Mouse (Mus musculus): ENCODE results near the gene Sparcl1. TPM values are rescaled to one million over a fixed set of nuclear protein-coding genes. Genes with fewer than 3 reads are reported as not detected.

The Sparcl1 gene
- total RNA-seq, 2 experiments from 2014 or later, result 35.4 to 50.2 TPM

DNA sequence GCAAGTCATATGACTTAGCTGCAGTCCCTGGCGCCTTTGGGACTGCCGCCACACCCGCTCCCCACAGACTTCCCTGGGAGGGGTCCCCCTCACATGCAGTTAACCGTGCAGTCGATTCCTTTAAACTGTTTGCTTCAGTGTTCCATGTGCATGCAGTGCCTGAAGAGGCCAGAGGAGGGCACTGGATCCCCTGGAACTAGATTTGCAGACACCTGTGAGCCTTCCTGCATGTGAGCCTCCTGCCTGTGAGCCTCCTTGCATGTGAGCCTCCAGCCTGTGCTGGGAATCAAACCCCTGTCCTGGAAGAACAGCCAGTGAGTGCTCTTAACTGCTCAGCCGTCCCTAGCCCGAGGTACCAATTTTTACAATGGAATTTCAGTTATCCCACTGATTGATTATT, 44.8 kb downstream of the Sparcl1 start:
- no peak for DNase-seq (ENCODE audit: low spot score in 2 of 2)

DNA sequence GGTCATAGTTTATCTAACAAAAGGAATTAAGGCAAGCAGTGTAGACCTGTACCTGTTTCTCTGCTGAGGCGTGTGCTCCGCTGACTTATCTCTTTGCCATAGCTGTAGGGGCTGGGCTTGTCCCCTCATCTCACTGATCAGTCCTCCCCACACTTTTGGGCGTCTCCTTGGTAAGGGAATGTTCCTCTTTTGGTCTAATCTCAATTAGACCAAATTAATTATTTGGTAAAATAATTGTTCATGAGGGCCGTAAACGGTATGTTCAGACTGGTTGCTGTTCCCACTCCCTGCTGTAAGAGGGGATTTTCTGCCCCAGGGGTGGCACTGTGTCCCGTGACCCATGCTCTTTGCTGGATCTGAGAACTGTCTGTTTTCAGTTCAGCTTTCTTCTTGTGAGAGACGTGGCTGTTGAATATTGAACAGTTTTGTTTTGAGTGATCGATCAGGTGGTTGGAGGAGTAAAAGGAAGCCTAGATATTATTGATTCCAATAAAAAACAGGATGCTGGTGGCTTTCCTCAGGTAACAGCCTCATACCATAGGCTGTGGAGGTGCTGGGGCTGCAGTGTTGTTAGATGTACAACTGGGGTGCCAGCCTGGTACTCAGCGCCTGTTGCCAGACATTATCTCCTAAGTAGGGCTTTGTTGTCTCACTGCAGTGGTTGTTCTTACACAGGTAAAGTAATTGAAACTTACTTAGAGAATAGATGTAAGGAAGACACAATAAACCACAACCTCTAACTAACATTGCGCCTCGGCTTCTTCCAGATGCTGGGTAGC, 50.6 kb downstream of the Sparcl1 start:
- no peak for DNase-seq (ENCODE audit: low spot score in 2 of 2)

DNA sequence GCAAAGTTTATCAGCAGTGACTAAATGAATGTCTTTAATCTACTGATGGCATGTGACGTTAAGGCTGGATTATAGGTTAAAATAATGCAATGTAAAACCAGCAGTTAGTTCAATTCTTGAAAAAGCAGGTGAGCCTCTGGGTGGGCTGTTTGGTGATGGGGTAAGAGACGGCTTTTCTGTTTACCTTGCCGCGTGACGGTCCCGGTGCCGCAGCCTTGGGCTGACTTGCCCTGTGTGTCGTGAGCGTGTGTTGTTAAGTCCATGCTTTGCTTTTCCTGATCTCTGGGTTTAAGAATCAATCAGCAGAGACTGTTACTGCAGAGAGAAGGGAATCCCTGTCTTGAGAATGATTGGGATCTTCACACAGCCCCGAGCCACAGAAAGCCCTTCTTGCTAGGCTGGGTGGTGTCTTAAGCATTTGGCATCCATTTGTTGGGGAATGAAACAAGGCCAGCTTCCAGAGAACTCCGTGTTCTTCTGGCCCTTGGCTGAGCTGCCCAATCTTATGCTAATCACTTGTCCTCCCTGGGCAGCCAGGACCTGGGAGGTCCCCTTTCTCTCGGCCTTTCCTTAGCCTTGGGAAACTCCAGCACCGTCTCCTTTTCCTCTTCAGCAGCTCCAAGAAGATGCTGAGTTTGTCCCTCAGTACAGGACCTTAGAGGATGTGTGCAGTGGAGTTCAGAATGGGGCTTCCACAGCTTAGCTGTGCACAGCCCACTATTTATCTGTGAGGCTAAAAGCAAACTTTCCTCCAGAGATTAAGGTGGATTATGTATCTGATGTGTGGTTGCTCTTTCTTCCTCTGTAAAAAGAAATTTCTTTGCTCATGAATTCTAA, 51.4 kb downstream of the Sparcl1 start:
- DNase-seq (ENCODE audit: low spot score in 2 of 2), result no peak

DNA sequence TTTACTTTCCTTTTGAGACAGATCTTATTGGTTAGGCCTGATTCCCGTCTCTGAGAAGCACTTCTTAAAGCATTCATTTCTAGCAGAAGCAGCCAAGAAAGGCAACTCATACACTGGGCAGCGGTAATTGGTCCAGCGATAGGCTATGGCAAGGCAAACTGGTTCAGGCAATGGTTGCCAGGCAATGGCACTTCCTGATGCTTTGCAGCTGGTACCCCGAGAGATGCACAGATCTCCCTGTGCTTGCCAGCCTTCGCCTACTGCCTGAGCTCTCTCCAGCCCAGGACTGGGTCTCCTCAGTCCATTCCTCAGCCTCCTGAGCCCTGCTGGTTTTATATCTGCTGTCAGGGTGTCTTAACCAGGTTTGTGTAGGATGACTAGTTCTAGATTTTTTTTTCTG, 53.1 kb downstream of the Sparcl1 start:
- no peak for DNase-seq (ENCODE audit: low spot score in 2 of 2)

DNA sequence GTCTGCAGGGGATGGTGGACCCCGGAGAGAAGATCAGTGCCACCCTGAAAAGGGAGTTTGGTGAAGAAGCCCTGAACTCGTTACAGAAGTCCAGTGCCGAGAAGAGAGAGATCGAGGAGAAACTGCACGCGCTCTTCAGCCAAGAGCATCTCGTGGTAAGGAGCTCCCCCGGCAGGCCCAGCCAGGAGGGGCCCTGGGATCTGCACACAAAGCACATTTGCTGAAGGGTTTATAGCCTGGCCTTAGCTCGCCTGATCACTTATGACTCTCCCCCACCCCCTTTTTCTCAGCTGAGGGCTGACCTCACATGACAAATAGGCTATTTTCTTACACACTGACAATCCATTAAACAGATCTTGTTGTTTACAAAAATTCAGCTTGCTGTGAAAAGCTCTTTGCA, 53.9 kb downstream of the Sparcl1 start:
- no peak for DNase-seq (ENCODE audit: low spot score in 2 of 2)

DNA sequence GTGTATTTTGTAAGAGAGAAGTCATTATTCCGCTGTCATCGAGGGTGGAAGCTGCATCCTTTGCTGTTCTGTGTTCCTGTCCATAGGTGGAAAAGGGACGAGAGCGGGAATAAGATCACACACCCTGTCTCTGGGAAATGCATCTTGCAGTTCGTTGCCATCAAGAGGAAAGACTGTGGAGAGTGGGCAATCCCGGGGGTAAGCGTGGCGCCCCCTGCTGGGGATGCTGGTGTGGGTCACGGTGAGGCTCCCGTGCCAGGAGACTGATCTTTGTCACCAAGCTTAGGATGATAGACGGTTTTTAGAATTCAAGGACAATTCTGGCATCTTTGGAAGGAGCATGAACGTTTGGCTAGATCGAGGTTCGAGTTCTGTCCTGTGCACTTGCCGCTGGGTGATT, 55.5 kb downstream of the Sparcl1 start:
- peak; percentile 53 to 64 for DNase-seq (ENCODE audit: low spot score in 2 of 2)

DNA sequence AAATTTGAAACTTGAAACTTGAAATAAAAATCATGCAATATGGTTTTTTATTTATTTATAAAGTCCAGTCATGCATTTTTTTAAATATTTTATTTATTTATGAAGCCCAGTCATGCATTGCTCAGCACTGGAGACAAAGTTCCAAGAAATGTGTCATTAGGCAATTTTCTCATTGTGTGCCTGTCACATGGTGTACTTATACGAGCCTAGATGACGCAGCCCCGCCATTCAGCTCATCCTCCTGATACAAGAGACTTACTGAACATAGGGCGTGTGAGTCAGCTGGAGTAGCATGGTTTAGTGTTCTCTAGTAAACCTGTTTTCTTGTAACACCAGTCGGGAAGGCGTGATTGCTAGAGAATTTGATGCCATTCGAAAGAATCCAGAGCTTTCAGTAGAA, 57.2 kb downstream of the Sparcl1 start:
- no peak for DNase-seq (ENCODE audit: low spot score in 2 of 2)

DNA sequence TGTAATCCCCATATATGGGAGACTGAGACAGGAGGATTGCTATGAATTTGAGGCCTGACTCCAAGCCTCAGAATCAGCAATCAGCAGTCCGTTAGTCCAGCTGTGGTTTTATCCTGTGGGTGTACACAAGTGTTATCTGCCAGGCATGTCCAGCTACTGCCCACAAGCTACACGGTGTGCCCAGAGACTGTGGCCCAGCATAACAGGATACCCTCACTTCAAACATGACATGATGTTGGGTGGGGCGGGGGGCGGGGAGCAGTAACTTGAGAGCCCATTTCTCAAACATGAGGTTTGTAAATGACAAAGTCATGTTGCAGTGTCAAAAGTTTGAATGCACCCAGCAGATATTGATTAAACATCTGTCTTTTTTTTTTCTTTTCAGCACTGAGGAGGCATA, 57.7 kb downstream of the Sparcl1 start:
- no peak for DNase-seq (ENCODE audit: low spot score in 2 of 2)

DNA sequence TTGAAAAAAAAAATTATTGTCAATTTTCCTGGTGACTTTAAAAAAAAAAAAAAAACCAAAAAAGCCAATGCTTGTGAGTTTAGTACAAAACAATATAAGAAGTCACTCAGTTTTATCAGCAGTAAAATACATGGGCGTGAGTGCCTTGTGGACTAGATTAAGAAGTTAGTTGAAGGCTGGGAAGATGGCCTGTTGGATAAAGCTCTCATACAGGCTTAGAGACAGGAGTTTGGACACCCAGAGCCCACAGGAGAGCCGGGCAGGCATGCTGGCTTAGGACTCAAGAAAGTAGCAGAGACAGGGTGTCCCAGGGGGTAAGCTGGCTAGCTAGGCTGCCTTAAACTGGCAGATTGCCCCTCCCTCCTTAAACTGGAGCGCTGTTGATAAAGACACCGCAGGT, 58.6 kb downstream of the Sparcl1 start:
- DNase-seq (ENCODE audit: low spot score in 2 of 2), result no peak

DNA sequence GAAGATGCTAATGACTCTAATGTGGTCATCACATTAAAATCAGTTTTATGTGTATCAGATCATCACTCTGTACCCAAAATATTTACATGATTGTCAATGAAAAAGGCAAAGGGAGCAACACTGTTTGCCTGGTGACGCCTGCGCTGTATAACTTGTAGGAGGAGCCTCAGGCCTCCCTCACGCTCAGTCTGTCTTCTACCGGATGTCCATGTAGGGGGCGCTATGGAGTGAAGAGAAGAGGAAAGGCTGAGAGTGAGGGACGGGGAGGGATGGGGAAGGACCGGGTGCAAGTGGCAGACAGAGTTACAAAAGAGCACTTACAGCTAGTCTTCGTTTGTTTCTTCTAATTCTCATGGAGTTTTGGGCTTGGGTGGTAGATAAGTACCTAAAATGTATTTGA, 60.6 kb downstream of the Sparcl1 start:
- no peak for DNase-seq (ENCODE audit: low spot score in 2 of 2)

DNA sequence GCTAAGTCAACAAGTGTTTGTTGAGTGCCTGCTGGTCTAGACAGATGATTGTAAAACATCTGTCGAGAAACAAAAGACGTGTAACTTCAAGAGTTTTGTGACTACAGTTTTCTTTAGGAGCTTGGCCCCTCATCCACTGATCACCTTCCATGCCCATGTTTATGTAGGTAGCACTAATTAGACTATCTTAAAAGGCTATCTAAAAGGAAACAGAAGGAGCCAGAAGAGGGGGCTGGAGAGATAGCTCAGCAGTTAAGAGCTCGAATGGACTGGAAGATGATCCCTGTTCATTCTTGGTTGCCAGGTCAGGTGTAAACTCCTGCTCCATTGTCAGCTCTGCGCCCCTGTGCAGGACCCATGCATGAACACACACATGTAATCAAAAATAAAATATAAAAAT, 65.4 kb downstream of the Sparcl1 start:
- no peak for DNase-seq (ENCODE audit: low spot score in 2 of 2)

DNA sequence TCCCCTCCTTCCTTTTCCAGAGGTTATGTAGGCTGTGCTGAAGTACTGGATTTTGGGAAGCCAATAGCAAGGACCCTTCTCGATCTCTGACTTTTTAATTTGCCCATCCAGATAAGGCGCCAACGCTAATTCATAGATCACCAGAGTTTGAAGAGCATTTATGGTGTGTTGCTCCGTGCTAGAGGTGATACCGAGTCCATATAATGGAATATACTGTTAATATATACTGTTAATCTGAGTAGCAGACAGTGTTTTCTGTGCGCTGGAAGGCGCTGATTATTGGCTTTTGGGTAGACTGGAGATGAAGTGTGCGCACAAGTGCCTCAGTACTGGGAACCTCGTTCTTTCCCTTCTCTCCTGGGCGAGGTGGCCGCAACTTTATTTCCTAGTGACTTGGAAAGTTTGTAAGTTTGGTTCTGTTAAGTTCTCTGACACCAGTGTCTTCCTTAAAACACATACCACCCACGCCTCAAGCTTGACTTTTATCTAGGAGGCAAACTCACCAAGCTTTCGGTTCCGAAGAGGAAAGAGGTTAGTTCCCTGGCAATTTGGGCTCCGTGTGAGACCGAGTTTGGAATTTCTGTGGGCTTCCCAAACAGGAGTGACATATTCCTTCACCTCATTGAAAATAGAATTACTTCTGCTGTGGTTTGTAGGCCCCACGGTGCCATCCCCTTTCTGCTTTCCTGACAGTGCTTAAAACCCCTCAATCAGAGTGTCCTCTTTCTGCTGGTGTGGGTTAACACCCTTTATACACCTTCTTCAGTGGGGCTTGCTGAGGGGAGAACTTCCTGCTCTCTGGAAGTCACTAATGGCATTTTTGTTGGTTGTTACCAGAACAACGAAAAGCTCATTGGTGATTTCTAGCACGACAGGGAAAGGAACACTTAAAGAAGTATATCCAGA, 66.1 kb downstream of the Sparcl1 start:
- peak in 1 of 2 experiments; percentile 25 for DNase-seq (ENCODE audit: low spot score in 2 of 2)

DNA sequence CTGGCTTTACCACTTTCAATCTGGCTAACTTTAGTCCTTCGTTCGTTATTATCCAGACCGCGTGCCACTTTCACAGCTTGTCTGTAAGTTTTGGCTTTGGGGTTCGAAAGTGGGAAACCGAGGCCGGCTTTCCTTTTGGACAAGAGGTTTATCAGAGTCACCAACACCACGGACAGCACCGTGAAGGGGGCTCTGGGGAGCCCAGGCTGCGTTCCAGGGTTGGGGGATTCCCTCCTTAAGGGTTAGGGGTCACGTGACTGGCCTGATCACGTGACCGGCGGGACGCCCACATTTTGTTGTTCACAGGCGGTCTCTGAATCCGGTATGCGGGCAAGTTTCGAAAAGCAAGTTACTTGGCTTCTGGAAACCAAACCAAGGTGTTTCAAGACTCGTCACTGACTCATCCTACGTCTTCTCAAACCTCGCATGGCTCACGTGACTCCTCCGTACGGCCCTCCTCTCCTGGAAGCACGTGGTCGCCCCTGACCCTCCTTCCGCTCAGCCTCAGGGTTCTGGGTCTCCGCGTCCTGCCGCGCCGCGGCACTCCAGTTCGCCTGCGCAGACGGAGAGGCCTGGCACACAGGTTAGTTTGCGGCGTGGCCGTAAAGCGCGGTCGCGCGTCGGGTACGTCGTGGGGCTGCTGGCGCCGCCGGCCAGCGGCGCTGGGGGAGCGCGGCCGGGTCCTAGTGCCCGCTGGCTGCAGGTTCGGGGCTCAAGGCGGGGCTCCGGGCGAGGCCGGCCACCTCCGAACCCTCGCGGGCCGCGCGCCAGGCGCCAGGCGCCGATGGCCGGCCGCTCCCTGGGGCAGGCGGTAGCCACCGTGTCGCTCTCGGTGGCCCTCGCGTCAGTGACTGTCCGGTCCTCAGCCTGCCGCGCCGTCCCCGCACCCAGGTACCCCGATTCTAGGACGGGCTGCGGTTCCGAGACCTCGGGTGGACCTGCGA, 67.0 kb downstream of the Sparcl1 start, which contains the start of gene Nudt9:
Gene Nudt9, plus strand, starts transcription at position 51 of the 944 bp plus-strand sequence.
- peak; percentile 95 to 96 for DNase-seq (ENCODE audit: low spot score in 2 of 2)

DNA sequence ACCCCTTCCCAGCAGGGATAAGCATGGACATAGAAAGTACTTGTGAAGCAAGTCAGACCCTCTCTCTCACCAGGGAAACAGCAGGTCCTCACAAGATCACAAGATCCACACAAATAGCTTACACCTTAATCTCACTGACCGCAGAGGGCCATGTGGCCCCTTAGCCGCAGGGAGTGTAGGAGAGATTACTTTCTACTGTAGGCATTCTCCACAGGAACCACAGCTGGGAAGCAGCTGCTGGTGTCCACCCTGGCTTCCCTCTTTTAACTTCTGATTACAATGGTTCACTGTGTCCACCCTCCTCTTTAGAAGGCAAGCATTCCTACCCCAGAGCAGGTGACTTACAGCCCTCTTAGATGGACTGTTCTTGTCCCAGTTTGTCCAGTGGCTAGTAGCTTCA, 69.8 kb downstream of the Sparcl1 start:
- DNase-seq (ENCODE audit: low spot score in 2 of 2), result no peak

DNA sequence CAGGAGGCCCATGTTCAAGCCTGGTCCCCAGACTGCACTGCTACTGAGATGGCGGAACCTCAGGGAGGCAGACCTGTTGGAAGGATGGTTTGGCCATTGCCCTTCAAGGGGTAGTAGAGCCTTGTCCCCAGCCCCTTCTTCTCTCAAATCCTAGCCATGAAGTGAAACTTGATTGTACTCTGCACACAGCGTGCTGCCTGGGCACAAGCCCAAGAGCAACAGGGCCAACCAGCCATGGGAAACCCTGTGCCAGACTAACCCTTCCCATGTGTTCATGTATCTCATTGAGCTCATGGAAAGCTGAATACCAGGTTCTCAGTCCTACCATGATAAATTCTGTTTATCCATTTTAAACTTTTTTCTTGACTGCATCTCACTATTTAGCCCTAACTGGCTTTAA, 70.6 kb downstream of the Sparcl1 start:
- no peak for DNase-seq (ENCODE audit: low spot score in 2 of 2)

DNA sequence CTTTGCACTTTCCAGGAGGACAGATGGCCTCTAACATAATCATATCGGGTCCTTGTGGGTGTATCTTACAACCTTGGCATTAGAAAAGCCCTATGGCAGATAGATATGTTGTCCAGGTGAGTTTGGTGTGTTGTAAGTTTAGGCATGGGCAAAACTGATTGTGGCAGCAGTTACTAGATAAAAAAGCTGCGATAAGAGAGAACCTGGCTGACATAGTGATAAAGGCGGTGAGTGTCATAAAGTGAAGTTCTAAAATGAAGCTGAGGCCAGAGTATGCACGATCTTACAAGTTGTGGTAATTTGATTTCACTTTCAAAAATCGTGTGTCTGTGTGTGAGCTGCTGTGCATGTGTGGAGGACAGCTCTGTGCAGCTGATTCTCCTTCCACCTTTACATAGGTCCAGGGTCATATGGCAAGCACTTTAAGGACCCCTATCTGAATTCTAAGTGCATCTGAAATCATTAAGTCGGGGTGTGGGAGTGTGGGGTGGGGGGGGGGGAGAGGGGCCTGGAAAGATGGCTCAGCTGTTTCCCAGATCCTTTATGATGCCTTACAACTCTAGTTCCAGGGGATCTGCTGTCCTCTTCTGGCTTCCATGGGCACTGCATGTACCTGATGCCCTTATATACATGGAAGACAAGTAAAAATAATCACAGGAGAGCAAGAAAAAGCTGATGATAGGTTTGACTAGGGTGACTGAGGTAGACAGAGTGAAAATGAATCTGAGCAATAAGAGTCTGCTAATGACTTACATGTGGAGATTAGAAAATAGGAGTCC, 74.2 kb downstream of the Sparcl1 start:
- DNase-seq (ENCODE audit: low spot score in 2 of 2), result peak in 1 of 2 experiments; percentile 25

DNA sequence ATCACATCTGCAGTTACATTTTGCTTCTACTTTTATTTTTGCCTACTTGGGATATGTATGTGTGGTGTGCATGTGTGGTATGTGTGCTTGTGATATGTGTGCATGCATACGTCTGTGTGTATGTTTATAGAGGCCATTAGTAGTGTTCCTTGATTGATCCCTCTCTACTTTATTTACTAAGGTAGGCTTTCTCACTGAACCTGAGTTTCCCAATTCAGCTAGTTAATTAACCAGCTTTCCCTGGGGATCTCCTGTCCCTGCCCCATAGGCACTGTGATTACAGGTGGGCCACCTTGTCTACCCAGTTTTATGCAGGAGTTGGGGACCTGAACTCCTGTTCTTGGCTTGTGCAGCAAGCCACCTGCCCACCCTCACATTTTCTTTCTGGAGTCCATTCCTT, 76.8 kb downstream of the Sparcl1 start:
- no peak for DNase-seq (ENCODE audit: low spot score in 2 of 2)

DNA sequence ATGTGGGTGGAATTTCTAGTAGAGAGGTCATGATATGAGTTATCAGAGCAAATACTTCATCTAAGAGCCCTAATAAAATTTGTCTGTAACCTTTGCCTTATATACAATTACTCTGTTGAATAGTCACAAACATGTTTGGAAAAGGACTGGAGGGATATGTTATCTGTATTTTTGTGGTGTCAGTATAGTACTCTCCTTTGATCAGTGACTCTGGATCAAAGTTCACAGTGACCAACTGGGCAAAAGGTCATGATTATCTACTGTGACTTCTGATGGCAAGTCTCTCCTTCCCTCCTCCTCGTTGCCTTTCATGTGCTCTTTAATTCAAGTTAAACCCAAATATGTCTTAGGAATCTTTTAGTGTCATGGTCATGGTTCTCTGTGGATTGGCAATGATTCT, 77.7 kb downstream of the Sparcl1 start:
- DNase-seq (ENCODE audit: low spot score in 2 of 2), result no peak

DNA sequence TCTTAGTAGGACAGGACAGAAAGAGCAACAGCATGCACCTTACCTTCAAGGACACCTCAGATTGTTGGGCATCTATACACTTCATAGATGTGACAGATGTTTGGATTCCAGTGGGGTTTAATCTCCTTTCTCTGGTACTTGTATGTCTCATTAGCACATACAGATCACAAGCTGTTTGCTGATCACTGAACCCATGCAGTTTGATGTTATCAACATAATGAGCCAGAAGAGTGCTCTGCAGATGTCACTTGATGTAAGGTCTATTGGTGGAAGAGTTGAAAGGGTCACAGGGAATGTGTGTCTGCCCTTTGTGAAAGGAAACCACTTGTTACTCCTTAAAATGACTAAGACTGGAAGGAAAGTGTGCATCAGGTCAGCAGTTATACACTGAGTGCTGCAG, 78.5 kb downstream of the Sparcl1 start:
- DNase-seq (ENCODE audit: low spot score in 2 of 2), result no peak

Data from adrenal gland, adult 18-20 months (tissue).